Mouse (Mus musculus): ENCODE measurements around the gene Scamp3. TPM values are rescaled to one million over a fixed set of nuclear protein-coding genes. Genes with fewer than 3 reads are reported as not detected.
A peak's percentile ranks its signal among the peaks of the same experiment; 100 is the strongest.

The Scamp3 gene
- total RNA-seq, 2 experiments from 2014 or later: 67.8 to 73.3 TPM

- DNase-seq (ENCODE audit: extremely low spot score in 1 of 2, low spot score in 1 of 2): no peak
These were observed 15.5 kb upstream of the Scamp3 start for GRCm38 (mm10) chr3:89161786-89162185.

GRCm38 (mm10) chr3:89163123-89163522 lies 14.2 kb upstream of the Scamp3 start:
- DNase-seq (ENCODE audit: extremely low spot score in 1 of 2, low spot score in 1 of 2): no peak

GRCm38 (mm10) chr3:89163643-89164245 lies 13.5 kb upstream of the Scamp3 start:
- DNase-seq (ENCODE audit: extremely low spot score in 1 of 2, low spot score in 1 of 2): no peak

- DNase-seq (ENCODE audit: extremely low spot score in 1 of 2, low spot score in 1 of 2): peak; percentile 84 to 85
These were observed 12.6 kb upstream of the Scamp3 start, which contains the start of gene Clk2 for GRCm38 (mm10) chr3:89164506-89165267. Gene Clk2 (plus strand): TSS chr3:89164795.

- DNase-seq (ENCODE audit: extremely low spot score in 1 of 2, low spot score in 1 of 2): no peak
These were observed 11.9 kb upstream of the Scamp3 start for GRCm38 (mm10) chr3:89165268-89165870.

GRCm38 (mm10) chr3:89166945-89167344 lies 10.3 kb upstream of the Scamp3 start:
- no peak for DNase-seq (ENCODE audit: extremely low spot score in 1 of 2, low spot score in 1 of 2)

- DNase-seq (ENCODE audit: extremely low spot score in 1 of 2, low spot score in 1 of 2): no peak
These were observed 2.4 kb upstream of the Scamp3 start for GRCm38 (mm10) chr3:89174844-89175243.

GRCm38 (mm10) chr3:89175544-89175943 lies 1.7 kb upstream of the Scamp3 start:
- DNase-seq (ENCODE audit: extremely low spot score in 1 of 2, low spot score in 1 of 2): no peak

- DNase-seq (ENCODE audit: extremely low spot score in 1 of 2, low spot score in 1 of 2): no peak
These were observed 852 bp upstream of the Scamp3 start for GRCm38 (mm10) chr3:89176421-89176820.

- no peak for DNase-seq (ENCODE audit: extremely low spot score in 1 of 2, low spot score in 1 of 2)
These were observed 773 bp downstream of the Scamp3 start for GRCm38 (mm10) chr3:89178107-89178385.

GRCm38 (mm10) chr3:89179056-89179455 lies 1.8 kb downstream of the Scamp3 start:
- DNase-seq (ENCODE audit: extremely low spot score in 1 of 2, low spot score in 1 of 2): no peak

GRCm38 (mm10) chr3:89181749-89182500 lies 4.7 kb downstream of the Scamp3 start:
- DNase-seq (ENCODE audit: extremely low spot score in 1 of 2, low spot score in 1 of 2): no peak

GRCm38 (mm10) chr3:89182531-89183057 lies 5.3 kb downstream of the Scamp3 start:
- DNase-seq (ENCODE audit: extremely low spot score in 1 of 2, low spot score in 1 of 2): no peak

- DNase-seq (ENCODE audit: extremely low spot score in 1 of 2, low spot score in 1 of 2): peak; percentile 81 to 87
These were observed 6.0 kb downstream of the Scamp3 start, which contains the start of gene Fam189b for GRCm38 (mm10) chr3:89183058-89183958. Gene Fam189b (plus strand): TSS chr3:89183143.

GRCm38 (mm10) chr3:89183959-89184315 lies 6.7 kb downstream of the Scamp3 start:
- no peak for DNase-seq (ENCODE audit: extremely low spot score in 1 of 2, low spot score in 1 of 2)

- DNase-seq (ENCODE audit: extremely low spot score in 1 of 2, low spot score in 1 of 2): no peak
These were observed 9.9 kb downstream of the Scamp3 start for GRCm38 (mm10) chr3:89187197-89187596.

- no peak for DNase-seq (ENCODE audit: extremely low spot score in 1 of 2, low spot score in 1 of 2)
These were observed 10.6 kb downstream of the Scamp3 start for GRCm38 (mm10) chr3:89187690-89188477.

GRCm38 (mm10) chr3:89188478-89188875 lies 11.2 kb downstream of the Scamp3 start:
- DNase-seq (ENCODE audit: extremely low spot score in 1 of 2, low spot score in 1 of 2): no peak

- no peak for DNase-seq (ENCODE audit: extremely low spot score in 1 of 2, low spot score in 1 of 2)
These were observed 13.2 kb downstream of the Scamp3 start for GRCm38 (mm10) chr3:89190436-89190835.

Data from layer of hippocampus, postnatal 25 days (tissue).